18 mouse cellular contexts compared by ENCODE assay signal in the genomic region with DNA sequence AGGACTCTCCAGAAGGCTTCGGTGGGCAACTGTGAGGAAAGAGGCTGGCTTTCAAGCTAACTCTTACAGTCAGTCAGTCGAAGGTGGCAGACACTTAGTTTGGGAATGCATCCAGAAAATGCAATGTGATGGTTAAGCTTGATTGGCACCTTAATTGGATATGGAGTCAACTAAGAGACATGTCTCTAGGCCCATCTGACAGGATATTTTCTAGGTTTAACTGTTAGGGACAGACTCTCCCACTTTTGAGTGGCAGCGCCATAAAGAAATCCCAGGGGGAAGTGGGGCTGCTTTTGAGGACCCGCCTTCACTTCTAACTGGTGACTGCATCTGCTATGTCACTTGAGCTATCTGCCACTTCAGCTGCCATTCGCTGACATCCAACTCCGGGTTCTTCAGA.
"Had no signal": no experiment of that assay in that cellular context is flagged by ENCODE, and none has a peak within 500 bp of the region (broad histone marks: within the 10 kb centered on the region; RNA-seq: fewer than 3 reads in every experiment).

No protein-coding gene starts in this region.

- H3K4me3 ChIP-seq: midbrain, embryonic 10.5 days; midbrain, embryonic 12.5 days; myocyte; neural tube, embryonic 13.5 days; neural tube, embryonic 15.5 days; stomach, embryonic 15.5 days had no signal

- H3K27ac ChIP-seq: midbrain, embryonic 10.5 days; midbrain, embryonic 12.5 days; neural tube, embryonic 13.5 days; neural tube, embryonic 15.5 days; stomach, embryonic 15.5 days; stomach, postnatal 0 days had no signal

- H3K4me1 ChIP-seq: midbrain, embryonic 10.5 days; midbrain, embryonic 12.5 days; neural tube, embryonic 13.5 days; neural tube, embryonic 15.5 days; stomach, embryonic 15.5 days had no signal

- H3K9ac ChIP-seq: lung, embryonic 14.5 days; midbrain, embryonic 12.5 days; neural tube, embryonic 13.5 days; neural tube, embryonic 15.5 days; stomach, embryonic 15.5 days had no signal

- H3K36me3 ChIP-seq: midbrain, embryonic 10.5 days; midbrain, embryonic 12.5 days; neural tube, embryonic 13.5 days; neural tube, embryonic 15.5 days; stomach, embryonic 15.5 days had no signal

- H3K9me3 ChIP-seq: midbrain, embryonic 10.5 days; midbrain, embryonic 12.5 days; neural tube, embryonic 13.5 days; neural tube, embryonic 15.5 days; stomach, embryonic 15.5 days had no signal

- DNase-seq: lung, adult 18-20 months; lung, embryonic 14.5 days; lung, postnatal 10 days; lung, postnatal 4 days; midbrain, embryonic 14.5 days; right cerebral cortex, postnatal 25 days; right cerebral cortex, postnatal 4 days; thymus, adult 2 months; thymus, postnatal 25 days; thymus, postnatal 4 days had no signal

- H3K27me3 ChIP-seq: midbrain, embryonic 12.5 days; neural tube, embryonic 13.5 days; neural tube, embryonic 15.5 days; stomach, embryonic 15.5 days had no signal

- ATAC-seq: midbrain, embryonic 16.5 days had no signal

- H3K4me2 ChIP-seq: lung, embryonic 14.5 days; midbrain, embryonic 12.5 days; neural tube, embryonic 13.5 days; neural tube, embryonic 15.5 days; stomach, embryonic 15.5 days had no signal
